24 mouse cellular contexts compared by ENCODE assay signal in genomic region chr4:107971162-107971561, GRCm38 (mm10). TPM values are rescaled to one million over a fixed set of nuclear protein-coding genes. Genes with fewer than 3 reads are reported as not detected.
"Had no signal": no experiment of that assay in that cellular context is flagged by ENCODE, and none has a peak within 500 bp of the region (broad histone marks: within the 10 kb centered on the region; RNA-seq: fewer than 3 reads in every experiment).

No protein-coding gene starts in this region.

- DNase-seq: kidney, postnatal 25 days; layer of hippocampus, adult 9-11 months; liver; lung, adult 18-20 months; lung, postnatal 10 days; lung, postnatal 36 days; right cerebral cortex, adult 18-20 months; right cerebral cortex, postnatal 25 days; thymus, adult 18-20 months had no signal

- H3K9ac ChIP-seq: limb, embryonic 13.5 days; liver, embryonic 12.5 days; liver, embryonic 15.5 days; lung, embryonic 15.5 days; midbrain, embryonic 13.5 days; neural tube, embryonic 12.5 days; neural tube, embryonic 15.5 days had no signal

- H3K36me3 ChIP-seq: limb, embryonic 10.5 days; limb, embryonic 13.5 days; liver, embryonic 12.5 days; liver, embryonic 15.5 days; lung, embryonic 15.5 days; midbrain, embryonic 10.5 days; midbrain, embryonic 13.5 days; neural tube, embryonic 12.5 days; neural tube, embryonic 15.5 days had no signal

- H3K4me2 ChIP-seq: limb, embryonic 13.5 days; liver, embryonic 12.5 days; liver, embryonic 15.5 days; lung, embryonic 15.5 days; midbrain, embryonic 13.5 days; neural tube, embryonic 12.5 days; neural tube, embryonic 15.5 days had no signal

- H3K9me3 ChIP-seq: limb, embryonic 10.5 days; limb, embryonic 13.5 days; liver, embryonic 12.5 days; liver, embryonic 15.5 days; lung, embryonic 15.5 days; megakaryocyte, embryonic 14.5 days; midbrain, embryonic 10.5 days; midbrain, embryonic 13.5 days; neural tube, embryonic 12.5 days; neural tube, embryonic 15.5 days had no signal

- H3K27ac ChIP-seq: kidney, postnatal 0 days; layer of hippocampus, adult 2 months; limb, embryonic 10.5 days; limb, embryonic 13.5 days; liver, embryonic 12.5 days; liver, embryonic 15.5 days; lung, embryonic 15.5 days; midbrain, embryonic 10.5 days; midbrain, embryonic 13.5 days; neural tube, embryonic 12.5 days; neural tube, embryonic 15.5 days had no signal

- H3K4me3 ChIP-seq: layer of hippocampus, adult 2 months; limb, embryonic 10.5 days; limb, embryonic 13.5 days; liver, embryonic 12.5 days; liver, embryonic 15.5 days; lung, embryonic 15.5 days; megakaryocyte, embryonic 14.5 days; midbrain, embryonic 10.5 days; midbrain, embryonic 13.5 days; neural tube, embryonic 12.5 days; neural tube, embryonic 15.5 days had no signal

- H3K27me3 ChIP-seq: limb, embryonic 13.5 days; liver, embryonic 12.5 days; liver, embryonic 15.5 days; lung, embryonic 15.5 days; midbrain, embryonic 13.5 days; neural tube, embryonic 12.5 days; neural tube, embryonic 15.5 days had no signal

- ATAC-seq: liver, embryonic 12.5 days; midbrain, embryonic 13.5 days; midbrain, embryonic 16.5 days had no signal

- H3K4me1 ChIP-seq: limb, embryonic 13.5 days; liver, embryonic 15.5 days; lung, embryonic 15.5 days; midbrain, embryonic 13.5 days; neural tube, embryonic 12.5 days; neural tube, embryonic 15.5 days had no signal

RNA-seq across cellular contexts. Expression of gene Slc1a7, which starts 3.0 kb away (rescaled TPM):
- total RNA-seq: layer of hippocampus, adult 2 months; layer of hippocampus, postnatal 25 days had no signal
- polyA plus RNA-seq: kidney, embryonic 14.5 days; limb, embryonic 10.5 days; limb, embryonic 13.5 days; liver, embryonic 12.5 days; liver, embryonic 15.5 days; midbrain, embryonic 10.5 days; midbrain, embryonic 13.5 days; midbrain, embryonic 16.5 days; neural tube, embryonic 12.5 days; neural tube, embryonic 15.5 days had no signal
